Mouse (Mus musculus): ENCODE results near the gene Coro2a. TPM values are rescaled to one million over a fixed set of nuclear protein-coding genes. Genes with fewer than 3 reads are reported as not detected.

The Coro2a gene
- total and polyA plus RNA-seq, 3 experiments, result 0.35 to 6.8 TPM; not detected in 1

DNA sequence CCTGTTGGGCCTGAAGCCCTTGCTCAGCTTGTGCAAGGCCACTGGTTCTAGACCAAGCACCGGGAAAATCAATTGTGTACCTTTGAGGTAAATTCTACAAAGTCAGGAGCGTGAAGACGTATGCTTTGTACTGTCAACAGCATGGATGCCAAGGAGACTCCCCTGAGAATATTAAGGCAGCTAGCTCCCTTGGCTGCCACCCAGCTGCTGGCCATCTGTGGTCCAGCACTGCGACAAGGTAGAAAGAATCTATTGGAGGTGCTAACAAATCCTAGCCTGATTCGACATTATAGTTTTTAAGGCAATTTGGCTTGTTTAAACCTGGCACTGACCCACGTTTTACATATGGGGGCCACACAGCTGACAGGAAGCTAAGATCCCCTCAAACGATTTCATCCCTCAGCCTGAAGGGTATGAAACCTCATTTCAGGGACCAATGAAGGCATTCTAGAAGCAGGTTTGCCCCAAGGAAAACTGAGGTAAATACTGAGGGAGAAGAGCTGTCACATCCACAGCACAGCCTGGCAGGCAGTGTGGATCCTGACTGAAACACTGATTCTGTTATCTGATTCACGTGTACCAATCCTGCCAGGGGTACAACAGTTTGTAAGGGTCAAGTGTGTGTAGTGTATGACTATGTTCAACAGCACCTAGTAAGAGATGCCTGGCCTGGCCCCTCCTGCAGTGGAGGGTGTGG is 96.5 kb downstream of the Coro2a start:
- H3K4me1 ChIP-seq (ENCODE audit: control insufficient read depth in 1 of 2, insufficient read depth in 2 of 2, low read length in 2 of 2), result peaks cover 6 to 14% of the 10 kb centered on the region in 2 experiments
- peak; percentile 64 for TF ChIP-seq POLR2AphosphoS2 (IDR thresholded peaks at IDR 0.05; ENCODE audit: low read length)
- TF ChIP-seq MXI1 (IDR thresholded peaks at IDR 0.05; ENCODE audit: low read depth, low read length), result no peak
- TF ChIP-seq GATA1 (IDR thresholded peaks at IDR 0.05; ENCODE audit: low read depth, low read length), result 0 out of 2 replicates have a peak, but pooled peaks have one; percentile 10
- no peak for TF ChIP-seq SIN3A (IDR thresholded peaks at IDR 0.05; ENCODE audit: low read length)
- no peaks in the 10 kb centered on the region; the same call in 1 of the 2 replicates for H3K79me2 ChIP-seq (ENCODE audit: control insufficient read depth, insufficient read depth, low read length, poor library complexity)
- H3K36me3 ChIP-seq (ENCODE audit: control insufficient read depth in 1 of 2, insufficient read depth in 2 of 2, low read length in 2 of 2), result peaks cover 2 to 10% of the 10 kb centered on the region in 2 experiments; a peak in 3 of 4 replicates
- H3K27me3 ChIP-seq (ENCODE audit: control insufficient read depth in 1 of 2, insufficient read depth in 2 of 2, low read length in 2 of 2), result no peaks in the 10 kb centered on the region
- no peak overlapping the region for H3K9ac ChIP-seq (ENCODE audit: control insufficient read depth, low read depth, low read length, poor library complexity, severe bottlenecking)
- DNase-seq (ENCODE audit: low read depth, low spot score), result no peak
- H3K9me3 ChIP-seq (replicated peaks; ENCODE audit: insufficient read depth, low read length), result no peaks in the 10 kb centered on the region
- H3K27ac ChIP-seq (ENCODE audit: control insufficient read depth, low read depth, low read length), result no peak overlapping the region
- no peak overlapping the region for H3K4me3 ChIP-seq (ENCODE audit: control insufficient read depth in 1 of 2, insufficient read depth in 1 of 2, low read depth in 2 of 2, low read length in 2 of 2)

DNA sequence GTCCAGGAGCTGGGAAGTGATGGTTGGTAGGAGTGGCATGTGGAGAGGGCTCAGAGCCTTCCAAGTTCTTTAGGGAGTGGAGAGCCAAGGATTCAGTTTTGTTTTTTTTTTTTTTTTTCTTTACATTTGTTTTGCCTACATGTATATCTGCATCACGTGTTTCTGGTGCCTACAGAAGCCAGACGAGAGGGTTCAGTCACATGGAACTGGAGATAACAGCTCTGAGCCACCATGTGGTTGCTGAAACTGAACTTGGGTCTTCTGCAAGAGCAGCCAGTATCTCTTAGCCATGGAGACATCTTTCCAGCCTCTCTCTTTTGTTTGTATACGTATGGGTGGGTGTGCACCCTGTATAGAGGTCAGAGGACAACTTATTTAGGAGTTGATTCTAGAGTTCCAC is 98.1 kb downstream of the Coro2a start:
- peaks cover 6 to 14% of the 10 kb centered on the region in 2 experiments for H3K4me1 ChIP-seq (ENCODE audit: control insufficient read depth in 1 of 2, insufficient read depth in 2 of 2, low read length in 2 of 2)
- peak overlapping the region; percentile 24; the same call in 1 of the 2 replicates for H3K27ac ChIP-seq (ENCODE audit: control insufficient read depth, low read depth, low read length)
- peaks cover 2 to 9% of the 10 kb centered on the region in 2 experiments for H3K36me3 ChIP-seq (ENCODE audit: control insufficient read depth in 1 of 2, insufficient read depth in 2 of 2, low read length in 2 of 2)
- no peak overlapping the region for H3K9ac ChIP-seq (ENCODE audit: control insufficient read depth, low read depth, low read length, poor library complexity, severe bottlenecking)
- no peak overlapping the region for H3K4me3 ChIP-seq (ENCODE audit: control insufficient read depth in 1 of 2, insufficient read depth in 1 of 2, low read depth in 2 of 2, low read length in 2 of 2)
- DNase-seq (ENCODE audit: low read depth, low spot score), result peak; percentile 75
- no peaks in the 10 kb centered on the region for H3K9me3 ChIP-seq (replicated peaks; ENCODE audit: insufficient read depth, low read length)
- H3K27me3 ChIP-seq (ENCODE audit: control insufficient read depth in 1 of 2, insufficient read depth in 2 of 2, low read length in 2 of 2), result no peaks in the 10 kb centered on the region
- H3K79me2 ChIP-seq (ENCODE audit: control insufficient read depth, insufficient read depth, low read length, poor library complexity), result no peaks in the 10 kb centered on the region; the same call in 1 of the 2 replicates
- TF ChIP-seq KAT2A (conservative IDR thresholded peaks at IDR 0.05; ENCODE audit: low read depth, low read length), result no peak
- TF ChIP-seq USF1 (IDR thresholded peaks at IDR 0.05; ENCODE audit: low read depth, low read length), result peak; percentile 93
- TF ChIP-seq GABPA (IDR thresholded peaks at IDR 0.05; ENCODE audit: low read depth, low read length), result no peak
- no peak for TF ChIP-seq MAFK (IDR thresholded peaks at IDR 0.05; ENCODE audit: borderline replicate concordance, low read depth, low read length)
- no peak for TF ChIP-seq TBP (IDR thresholded peaks at IDR 0.05; ENCODE audit: low read depth, low read length)
- TF ChIP-seq CTCF (IDR thresholded peaks at IDR 0.05 in 2 of 3, conservative IDR thresholded peaks at IDR 0.05 in 1 of 3; ENCODE audit: control insufficient read depth in 1 of 3, insufficient read depth in 1 of 3, low read depth in 2 of 3, low read length in 3 of 3, poor library complexity in 1 of 3, severe bottlenecking in 1 of 3), result no peak
- TF ChIP-seq SMC3 (IDR thresholded peaks at IDR 0.05; ENCODE audit: low read depth, low read length), result no peak
- peak; percentile 37; the same call in 1 of the 2 replicates for TF ChIP-seq ZNF384 (IDR thresholded peaks at IDR 0.05; ENCODE audit: low read depth, low read length)
- TF ChIP-seq RCOR1 (IDR thresholded peaks at IDR 0.05; ENCODE audit: low read depth, low read length), result no peak
- TF ChIP-seq NELFE (IDR thresholded peaks at IDR 0.05; ENCODE audit: low read depth, low read length), result no peak
- TF ChIP-seq TAL1 (IDR thresholded peaks at IDR 0.05; ENCODE audit: low read length), result peak; percentile 46
- TF ChIP-seq MEF2A (IDR thresholded peaks at IDR 0.05; ENCODE audit: extremely low read depth, insufficient replicate concordance, low read depth, low read length, poor library complexity, severe bottlenecking), result no peak
- TF ChIP-seq NRF1 (IDR thresholded peaks at IDR 0.05; ENCODE audit: insufficient read depth, low read depth, low read length, poor library complexity, severe bottlenecking), result no peak
- no peak for TF ChIP-seq MAZ (IDR thresholded peaks at IDR 0.05; ENCODE audit: low read depth, low read length)
- TF ChIP-seq RAD21 (IDR thresholded peaks at IDR 0.05; ENCODE audit: low read depth, low read length), result no peak
- no peak for TF ChIP-seq CHD1 (IDR thresholded peaks at IDR 0.05; ENCODE audit: low read depth, low read length)
- TF ChIP-seq MYB (IDR thresholded peaks at IDR 0.05; ENCODE audit: low read depth, low read length), result no peak
- TF ChIP-seq ELF1 (IDR thresholded peaks at IDR 0.05; ENCODE audit: low read depth, low read length), result no peak
- TF ChIP-seq POLR2AphosphoS5 (IDR thresholded peaks at IDR 0.05; ENCODE audit: borderline replicate concordance, low read depth, low read length), result no peak
- no peak for TF ChIP-seq EP300 (IDR thresholded peaks at IDR 0.05; ENCODE audit: low read depth in 1 of 2, low read length in 2 of 2)
- no peak for TF ChIP-seq UBTF (IDR thresholded peaks at IDR 0.05; ENCODE audit: borderline replicate concordance, insufficient read depth, low read depth, low read length)
- no peak; a peak in 1 of 4 replicates for TF ChIP-seq POLR2A (IDR thresholded peaks at IDR 0.05; ENCODE audit: control insufficient read depth in 1 of 2, insufficient read depth in 1 of 2, low read depth in 1 of 2, low read length in 2 of 2, poor library complexity in 1 of 2)
- peak; percentile 31 to 76; a peak in 3 of 4 replicates for TF ChIP-seq USF2 (IDR thresholded peaks at IDR 0.05; ENCODE audit: borderline replicate concordance in 1 of 2, insufficient read depth in 1 of 2, low read depth in 1 of 2, low read length in 2 of 2)
- no peak for TF ChIP-seq HCFC1 (IDR thresholded peaks at IDR 0.05; ENCODE audit: low read depth, low read length)
- TF ChIP-seq MYC (IDR thresholded peaks at IDR 0.05; ENCODE audit: low read depth, low read length), result peak; percentile 93
- peak; percentile 96 for TF ChIP-seq MAX (IDR thresholded peaks at IDR 0.05; ENCODE audit: low read length)
- no peak for TF ChIP-seq E2F4 (IDR thresholded peaks at IDR 0.05; ENCODE audit: borderline replicate concordance, low read depth, low read length)
